Mouse (Mus musculus) liver, adult 2 months (tissue): ENCODE results near the gene Sh2d6. TPM values are rescaled to one million over a fixed set of nuclear protein-coding genes. Genes with fewer than 3 reads are reported as not detected.
A peak's percentile ranks its signal among the peaks of the same experiment; 100 is the strongest.
"Not testable (repeated sequence)": the region's sequence is repeated elsewhere in the genome, so short reads cannot be mapped to it uniquely, and the experiment has no call there.

Experiments used
- DNase-seq: peaks from one replicate; pipeline ENCODE4 v3.0.0-alpha.2; 2011; ENCODE audit warnings: low read depth, low spot score; ENCODE audit errors: extremely low read depth
- H3K27ac ChIP-seq: fragments of 200-500 bp; replicated peaks from 2 replicates; pipeline ENCODE4 v1.5.1; 2012; ENCODE audit warnings: low read depth, mild to moderate bottlenecking, control low read depth, inconsistent platforms, low read length; ENCODE audit not compliant: insufficient read depth
- H3K27me3 ChIP-seq: fragments of 200-500 bp; 2 replicates; pipeline ENCODE4 v1.6.1; 2012; ENCODE audit warnings: mild to moderate bottlenecking, moderate library complexity, low read length, inconsistent platforms; ENCODE audit not compliant: control insufficient read depth, insufficient read depth
- H3K36me3 ChIP-seq: fragments of 200-500 bp; 2 replicates; pipeline ENCODE4 v1.6.1; 2012; ENCODE audit warnings: low read length, inconsistent platforms; ENCODE audit not compliant: control insufficient read depth, insufficient read depth
- H3K4me1 ChIP-seq: fragments of 200-500 bp; 2 replicates; pipeline ENCODE4 v1.6.1; 2011; ENCODE audit warnings: low read length; ENCODE audit not compliant: control insufficient read depth, insufficient read depth
- H3K4me3 ChIP-seq: fragments of 200-500 bp; 2 replicates; pipeline ENCODE4 v1.5.1; 2011; ENCODE audit warnings: low read depth, mild to moderate bottlenecking, control low read depth, low read length, moderate library complexity; ENCODE audit not compliant: insufficient read depth
- H3K79me2 ChIP-seq: fragments of 200-500 bp; 2 replicates; pipeline ENCODE4 v1.6.1; 2012; ENCODE audit warnings: inconsistent platforms, mild to moderate bottlenecking, low read length, moderate library complexity; ENCODE audit not compliant: control insufficient read depth, insufficient read depth
- H3K9ac ChIP-seq: fragments of 200-500 bp; 2 replicates; pipeline ENCODE4 v1.6.1; 2012; ENCODE audit warnings: low read depth, mild to moderate bottlenecking, control low read depth, inconsistent platforms, low read length
- CTCF ChIP-seq: fragments of 200-500 bp; IDR thresholded peaks from 2 replicates; pipeline ENCODE4 v1.5.1; 2011; ENCODE audit warnings: low read depth, low read length, control low read depth
- POLR2A ChIP-seq: fragments of 200-500 bp; IDR thresholded peaks from 2 replicates; pipeline ENCODE4 v1.6.1; 2011; ENCODE audit warnings: low read length, control low read depth; ENCODE audit not compliant: insufficient read depth; ENCODE audit errors: extremely low read depth
- WGBS: fragments of 180-500 bp; shearing (Covaris S2); methylation state at CpG from one replicate; pipeline ENCODE4 v1.1.7; 2018; 5-methylcytosine and 5-hydroxymethylcytosine counted together
- polyA plus RNA-seq: library from polyadenylated mRNA; depleted of rRNA; stranded (reverse); fragments of >200 nt; gene quantifications from 2 replicates; pipeline ENCODE4 v1.2.3, GENCODE M21; 2012
- total RNA-seq: library from RNA; depleted of rRNA; stranded (reverse); fragments of >200 nt; gene quantifications from 2 replicates; pipeline ENCODE4 v1.2.3, GENCODE M21; 2014

Sh2d6 gene
- total and polyA plus RNA-seq, 2 experiments: not detected

- Histone ChIP-seq H3K4me1 (peaks cover 2% of the 10 kb centered on the region; the same call in 1 of the 2 replicates), H3K79me2 (no peaks in the 10 kb centered on the region), H3K27ac (no peak overlapping the region), H3K9ac (no peak overlapping the region), H3K27me3 (no peaks in the 10 kb centered on the region), H3K4me3 (no peak overlapping the region), H3K36me3 (no peaks in the 10 kb centered on the region)
- DNase-seq: no peak
- 73% methylated on average over 2 of the region's 2 CpGs for WGBS
- no peak for TF ChIP-seq POLR2A
- TF ChIP-seq CTCF: no peak
Observed at GRCm38 (mm10) chr6:72480422-72480702, 41.1 kb downstream of the Sh2d6 start.

- Histone ChIP-seq H3K27ac (no peak overlapping the region), H3K4me1 (peaks cover 2% of the 10 kb centered on the region; the same call in 1 of the 2 replicates), H3K79me2 (no peaks in the 10 kb centered on the region), H3K4me3 (no peak overlapping the region), H3K27me3 (no peaks in the 10 kb centered on the region), H3K9ac (no peak overlapping the region), H3K36me3 (no peaks in the 10 kb centered on the region)
- DNase-seq: no peak
- WGBS: 57% methylated on average over 12 of the region's 12 CpGs
- no peak for TF ChIP-seq POLR2A
- TF ChIP-seq CTCF: no peak
Observed at GRCm38 (mm10) chr6:72479645-72480421, 41.7 kb downstream of the Sh2d6 start.

GRCm38 (mm10) chr6:72478691-72479090, 42.8 kb downstream of the Sh2d6 start:
- H3K27me3 ChIP-seq, H3K36me3 ChIP-seq, H3K27ac ChIP-seq, H3K9ac ChIP-seq, H3K4me1 ChIP-seq, DNase-seq, H3K79me2 ChIP-seq, H3K4me3 ChIP-seq: not testable (repeated sequence)
- WGBS: 93% methylated on average over 3 of the region's 3 CpGs

GRCm38 (mm10) chr6:72477621-72478020, 43.9 kb downstream of the Sh2d6 start:
- Histone ChIP-seq H3K36me3 (no peaks in the 10 kb centered on the region), H3K4me3 (no peak overlapping the region), H3K79me2 (no peaks in the 10 kb centered on the region), H3K27me3 (no peaks in the 10 kb centered on the region), H3K9ac (no peak overlapping the region), H3K27ac (no peak overlapping the region), H3K4me1 (no peaks in the 10 kb centered on the region)
- WGBS: 64% methylated on average over 3 of the region's 3 CpGs
- TF ChIP-seq CTCF: no peak
- no peak for TF ChIP-seq POLR2A
- DNase-seq: peak; percentile 39

- no peak for TF ChIP-seq CTCF
- no peak for TF ChIP-seq POLR2A
- DNase-seq: no peak
- Histone ChIP-seq H3K4me3 (no peak overlapping the region), H3K36me3 (no peaks in the 10 kb centered on the region), H3K27me3 (no peaks in the 10 kb centered on the region), H3K4me1 (no peaks in the 10 kb centered on the region), H3K27ac (no peak overlapping the region), H3K79me2 (no peaks in the 10 kb centered on the region), H3K9ac (no peak overlapping the region)
- WGBS: 96% methylated on average over 5 of the region's 5 CpGs
Observed at GRCm38 (mm10) chr6:72476836-72477235, 44.7 kb downstream of the Sh2d6 start.

GRCm38 (mm10) chr6:72475221-72475985, 46.1 kb downstream of the Sh2d6 start:
- H3K36me3 ChIP-seq: no peaks in the 10 kb centered on the region
- H3K79me2 ChIP-seq: no peaks in the 10 kb centered on the region
- no peaks in the 10 kb centered on the region for H3K4me1 ChIP-seq
- H3K27ac ChIP-seq: no peak overlapping the region
- H3K9ac ChIP-seq: no peak overlapping the region
- no peak overlapping the region for H3K4me3 ChIP-seq
- no peaks in the 10 kb centered on the region for H3K27me3 ChIP-seq
- TF ChIP-seq POLR2A (no peak), CTCF (no peak)
- DNase-seq: no peak
- WGBS: 92% methylated on average over 4 of the region's 4 CpGs
